Mouse (Mus musculus) liver, embryonic 16.5 days (tissue): ENCODE measurements at regions not wholly inside any gene's neighbourhood (a gene's known extent, or its start where the extent isn't known, plus 50 kb on each side); places are given as distances from the start of the nearest gene placed in this dataset.

Experiments used
- ATAC-seq: fragments of 200-750 bp; cut with Nextera tagmentation; 2 replicates; pipeline ENCODE4 v1.8.0; 2017; ENCODE audit warnings: low read depth, mild to moderate bottlenecking, moderate number of reproducible peaks, moderate library complexity
- H3K27ac ChIP-seq: fragments of 300-500 bp; sonication (generic); 2 replicates; pipeline ENCODE4 v1.5.1; 2014; ENCODE audit warnings: mild to moderate bottlenecking, low read length
- H3K27me3 ChIP-seq: fragments of 300-500 bp; sonication (generic); 2 replicates; pipeline ENCODE4 v1.6.1; 2014; ENCODE audit warnings: low read depth, low read length, mixed read lengths; ENCODE audit not compliant: control insufficient read depth, insufficient read depth
- H3K36me3 ChIP-seq: fragments of 300-500 bp; sonication (generic); 2 replicates; pipeline ENCODE4 v1.6.1; 2014; ENCODE audit warnings: mild to moderate bottlenecking; ENCODE audit not compliant: control insufficient read depth, insufficient read depth
- H3K4me1 ChIP-seq: fragments of 300-500 bp; sonication (generic); 2 replicates; pipeline ENCODE4 v1.6.1; 2014; ENCODE audit warnings: low read depth, low read length, mixed read lengths; ENCODE audit not compliant: control insufficient read depth
- H3K4me2 ChIP-seq: fragments of 300-500 bp; sonication (generic); 2 replicates; pipeline ENCODE4 v1.6.1; 2014; ENCODE audit warnings: low read depth, low read length, mixed read lengths
- H3K4me3 ChIP-seq: fragments of 300-500 bp; sonication (generic); 2 replicates; pipeline ENCODE4 v1.5.1; 2014; ENCODE audit warnings: low read depth, mild to moderate bottlenecking, low read length
- H3K9ac ChIP-seq: fragments of 300-500 bp; sonication (generic); 2 replicates; pipeline ENCODE4 v1.6.1; 2014; ENCODE audit warnings: low read depth, low read length
- H3K9me3 ChIP-seq: fragments of 300-500 bp; sonication (generic); replicated peaks from 2 replicates; pipeline ENCODE4 v1.6.1; 2016; ENCODE audit warnings: low read length; ENCODE audit not compliant: control insufficient read depth
- WGBS: fragments of 180-500 bp; shearing (Covaris S2); extraction: QIAGEN DNeasy Blood & Tissue Kit; methylation state at CpG from one replicate; pipeline ENCODE4 v1.1.7; 2014; ENCODE audit not compliant: insufficient replicate concordance; 5-methylcytosine and 5-hydroxymethylcytosine counted together

DNA sequence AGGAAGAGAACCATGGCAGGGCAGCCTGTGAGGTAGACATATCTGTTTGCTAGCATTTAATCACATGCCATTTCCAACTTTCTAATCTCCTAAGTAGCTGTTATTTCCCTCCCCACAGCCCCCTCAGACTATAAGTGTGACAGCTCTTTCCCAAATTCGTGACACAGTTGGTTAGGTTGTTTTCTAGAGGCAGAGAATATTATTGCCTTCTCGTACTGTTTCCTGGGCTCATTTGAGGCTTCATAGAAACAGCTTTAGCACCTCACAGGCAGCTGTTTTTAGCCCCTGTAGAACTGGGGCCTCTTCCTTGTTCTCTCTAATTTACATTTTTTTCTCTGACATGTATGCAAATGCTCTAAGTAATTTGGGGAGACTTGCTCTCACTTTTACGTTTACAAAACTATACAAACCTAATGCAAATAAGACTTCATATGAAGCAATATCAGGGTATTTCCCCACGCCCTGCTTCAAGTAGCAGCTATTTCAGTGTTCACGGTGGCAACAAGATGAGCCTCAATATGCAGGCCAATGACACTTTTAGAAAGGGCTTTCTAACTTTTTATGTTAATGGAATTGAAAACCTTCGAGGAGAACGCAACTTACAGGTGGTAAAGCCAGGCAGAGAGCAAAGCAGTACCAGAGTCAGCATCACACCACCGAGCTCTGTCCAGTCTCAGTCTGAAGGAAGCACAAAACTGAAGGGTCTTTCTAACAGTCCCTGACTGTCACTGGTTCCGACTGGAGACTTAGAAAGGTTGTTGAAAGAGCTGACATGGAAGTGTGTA lies 79.4 kb downstream of the Fam43a start:
- Histone ChIP-seq H3K36me3 (no peaks in the 10 kb centered on the region), H3K4me1 (no peaks in the 10 kb centered on the region), H3K27me3 (no peaks in the 10 kb centered on the region), H3K9ac (no peak overlapping the region), H3K27ac (no peak overlapping the region), H3K4me3 (no peak overlapping the region), H3K4me2 (no peak overlapping the region), H3K9me3 (no peaks in the 10 kb centered on the region)
- 53% methylated on average over 9 of the region's 9 CpGs for WGBS
- no peak for ATAC-seq

DNA sequence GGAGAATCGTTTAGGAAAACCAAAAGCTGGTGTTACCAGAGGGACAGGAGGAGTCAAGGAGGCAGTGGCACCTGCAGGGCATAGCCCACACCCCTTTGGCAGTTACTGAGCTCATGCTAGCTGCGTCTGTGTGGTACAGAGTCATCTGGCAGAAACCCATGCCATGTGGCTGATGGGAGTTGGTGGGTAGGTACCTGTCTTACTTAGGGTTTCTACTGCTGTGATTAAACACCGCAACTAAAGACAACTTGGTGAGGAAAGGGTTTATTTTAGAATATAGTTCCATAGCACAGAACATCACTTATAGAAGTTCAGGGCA lies 79.9 kb downstream of the Fam43a start:
- 63% methylated on average over 3 of the region's 3 CpGs for WGBS
- Histone ChIP-seq H3K27me3 (no peaks in the 10 kb centered on the region), H3K4me2 (no peak overlapping the region), H3K9me3 (no peaks in the 10 kb centered on the region), H3K36me3 (no peaks in the 10 kb centered on the region), H3K4me1 (no peaks in the 10 kb centered on the region), H3K4me3 (no peak overlapping the region), H3K27ac (no peak overlapping the region), H3K9ac (no peak overlapping the region)
- no peak for ATAC-seq

DNA sequence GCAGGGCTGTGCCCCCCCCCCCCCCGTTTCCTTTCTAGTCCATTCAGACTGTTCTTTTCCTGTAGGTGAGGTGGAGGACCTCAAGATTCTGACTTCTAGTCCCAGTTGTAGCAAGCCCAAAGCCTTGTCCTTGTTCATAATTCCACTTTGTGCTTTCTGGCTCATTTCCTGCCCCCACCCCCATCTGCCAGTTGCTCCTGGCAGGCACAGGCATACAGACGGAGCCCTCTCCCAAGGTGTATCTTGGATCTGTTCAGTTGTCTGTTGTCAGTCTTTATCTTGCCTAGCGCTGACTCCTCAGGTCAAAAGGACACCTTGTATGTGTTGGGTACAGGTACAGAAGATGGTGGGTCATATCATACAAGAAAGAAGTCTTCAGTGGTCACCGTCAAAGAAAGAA lies 81.9 kb downstream of the Fam43a start:
- H3K9me3 ChIP-seq, result no peaks in the 10 kb centered on the region
- WGBS, result 53% methylated on average over 4 of the region's 4 CpGs
- no peaks in the 10 kb centered on the region for H3K36me3 ChIP-seq
- ATAC-seq, result no peak
- no peak overlapping the region for H3K4me2 ChIP-seq
- H3K4me1 ChIP-seq, result no peaks in the 10 kb centered on the region
- no peak overlapping the region for H3K9ac ChIP-seq
- H3K27me3 ChIP-seq, result no peaks in the 10 kb centered on the region
- H3K4me3 ChIP-seq, result no peak overlapping the region
- no peak overlapping the region for H3K27ac ChIP-seq

GRCm38 (mm10) chr16:30683986-30684385 lies 84.5 kb downstream of the Fam43a start:
- Histone ChIP-seq H3K4me3 (no peak overlapping the region), H3K36me3 (no peaks in the 10 kb centered on the region), H3K9ac (no peak overlapping the region), H3K4me1 (no peaks in the 10 kb centered on the region), H3K4me2 (no peak overlapping the region), H3K27ac (no peak overlapping the region), H3K27me3 (no peaks in the 10 kb centered on the region), H3K9me3 (no peaks in the 10 kb centered on the region)
- WGBS, result 72% methylated on average over 3 of the region's 3 CpGs
- ATAC-seq, result no peak

GRCm38 (mm10) chr16:30686536-30686935 lies 87.0 kb downstream of the Fam43a start:
- Histone ChIP-seq H3K36me3 (no peaks in the 10 kb centered on the region), H3K9me3 (no peaks in the 10 kb centered on the region), H3K27me3 (no peaks in the 10 kb centered on the region), H3K4me2 (no peak overlapping the region), H3K27ac (no peak overlapping the region), H3K9ac (no peak overlapping the region), H3K4me3 (no peak overlapping the region), H3K4me1 (no peaks in the 10 kb centered on the region)
- WGBS, result 20% methylated on average over 6 of the region's 6 CpGs
- ATAC-seq, result no peak

DNA sequence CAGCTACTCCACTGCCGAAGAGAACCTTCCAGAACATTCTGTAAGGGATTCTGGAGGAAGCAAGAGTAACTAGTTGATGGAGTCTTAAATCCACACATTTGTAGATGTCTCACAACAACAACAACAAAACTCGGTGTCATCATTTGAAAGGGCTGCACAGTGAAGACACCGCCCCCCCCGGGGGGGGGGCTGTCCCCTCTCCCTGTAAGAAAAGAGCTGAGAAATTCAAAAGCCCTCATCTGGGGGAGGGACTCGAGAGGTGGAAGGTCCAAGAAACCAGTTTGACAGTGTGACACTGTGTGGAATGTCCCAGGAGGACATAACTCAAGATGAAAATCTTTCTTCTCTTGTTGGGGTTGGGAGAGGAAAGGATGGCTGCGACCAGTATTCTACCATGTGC lies 87.7 kb downstream of the Fam43a start:
- no peak overlapping the region for H3K4me3 ChIP-seq
- no peak overlapping the region for H3K9ac ChIP-seq
- no peaks in the 10 kb centered on the region for H3K4me1 ChIP-seq
- no peak overlapping the region for H3K4me2 ChIP-seq
- H3K9me3 ChIP-seq, result no peaks in the 10 kb centered on the region
- H3K36me3 ChIP-seq, result no peaks in the 10 kb centered on the region
- no peak for ATAC-seq
- no peak overlapping the region for H3K27ac ChIP-seq
- WGBS, result 59% methylated on average over 6 of the region's 6 CpGs
- H3K27me3 ChIP-seq, result no peaks in the 10 kb centered on the region

GRCm38 (mm10) chr16:30687682-30688081 lies 88.2 kb downstream of the Fam43a start:
- H3K4me3 ChIP-seq, result no peak overlapping the region
- no peak for ATAC-seq
- H3K4me2 ChIP-seq, result no peak overlapping the region
- no peaks in the 10 kb centered on the region for H3K27me3 ChIP-seq
- H3K9ac ChIP-seq, result no peak overlapping the region
- H3K27ac ChIP-seq, result no peak overlapping the region
- 61% methylated on average over 8 of the region's 8 CpGs for WGBS
- H3K9me3 ChIP-seq, result no peaks in the 10 kb centered on the region
- H3K4me1 ChIP-seq, result no peaks in the 10 kb centered on the region
- H3K36me3 ChIP-seq, result no peaks in the 10 kb centered on the region

- 66% methylated on average over 4 of the region's 4 CpGs for WGBS
- H3K27me3 ChIP-seq, result no peaks in the 10 kb centered on the region
- no peak for ATAC-seq
Observed at GRCm38 (mm10) chr16:30690531-30690930, 91.0 kb downstream of the Fam43a start.

DNA sequence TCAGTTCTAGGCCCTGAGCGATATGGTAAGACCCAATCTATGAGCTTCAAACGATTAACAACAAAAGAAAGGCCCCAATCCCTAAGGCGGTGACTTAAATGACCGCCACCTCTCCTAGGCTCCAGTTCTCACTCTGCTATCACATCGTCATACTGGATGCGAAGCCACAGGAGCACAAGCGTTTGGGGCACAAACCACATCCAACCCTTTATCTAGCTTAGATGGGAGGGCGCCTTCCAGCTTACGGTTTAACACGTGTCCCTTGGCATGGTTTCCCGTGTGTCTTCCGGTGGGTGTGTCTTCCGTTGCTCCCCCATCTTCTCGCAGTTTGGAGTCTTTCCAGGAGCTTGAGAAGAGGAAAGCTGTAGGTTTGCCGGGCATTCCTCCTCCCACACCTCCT lies 92.4 kb downstream of the Fam43a start:
- no peak for ATAC-seq
- H3K9ac ChIP-seq, result no peak overlapping the region
- H3K9me3 ChIP-seq, result no peaks in the 10 kb centered on the region
- H3K4me1 ChIP-seq, result no peaks in the 10 kb centered on the region
- H3K27ac ChIP-seq, result no peak overlapping the region
- no peak overlapping the region for H3K4me3 ChIP-seq
- H3K27me3 ChIP-seq, result no peaks in the 10 kb centered on the region
- H3K4me2 ChIP-seq, result no peak overlapping the region
- 55% methylated on average over 15 of the region's 15 CpGs for WGBS
- no peaks in the 10 kb centered on the region for H3K36me3 ChIP-seq

More at GRCm38 (mm10) chr16:30690531-30690930, 91.0 kb downstream of the Fam43a start:
- Histone ChIP-seq H3K4me2 (no peak overlapping the region), H3K9me3 (no peaks in the 10 kb centered on the region), H3K36me3 (no peaks in the 10 kb centered on the region), H3K4me3 (no peak overlapping the region), H3K9ac (no peak overlapping the region), H3K27ac (no peak overlapping the region), H3K4me1 (no peaks in the 10 kb centered on the region)
